Comparison of ENCODE assay signal across 17 mouse cellular contexts in the genomic region with DNA sequence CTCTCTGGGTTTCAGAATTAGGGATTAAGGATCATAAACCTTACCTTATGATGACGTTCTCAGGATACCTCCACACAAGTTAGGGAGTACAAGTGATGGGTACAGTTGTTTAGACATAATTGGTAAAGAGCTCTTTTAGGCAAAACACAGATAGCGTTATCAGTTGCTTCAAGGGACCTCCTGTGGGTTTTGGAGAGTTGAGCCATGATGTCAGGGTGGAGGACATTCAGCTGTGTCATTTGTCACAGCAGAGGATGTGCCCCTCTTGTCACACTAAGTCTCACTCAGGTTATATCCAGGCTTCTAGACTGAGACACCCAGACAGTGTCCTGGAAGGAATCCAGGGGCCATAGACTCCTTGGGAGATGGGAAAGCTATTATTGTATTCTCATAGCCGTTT.
"Had no signal": no experiment of that assay in that cellular context is flagged by ENCODE, and none has a peak within 500 bp of the region (broad histone marks: within the 10 kb centered on the region; RNA-seq: fewer than 3 reads in every experiment).

No protein-coding gene starts in this region.

- H3K36me3 ChIP-seq: liver, embryonic 13.5 days; lung, embryonic 15.5 days; neural tube, embryonic 12.5 days; neural tube, embryonic 15.5 days; stomach, embryonic 15.5 days had no signal

- H3K4me1 ChIP-seq: lung, embryonic 15.5 days; neural tube, embryonic 12.5 days; stomach, embryonic 15.5 days had no signal

- H3K9me3 ChIP-seq: liver, embryonic 13.5 days; lung, embryonic 15.5 days; neural tube, embryonic 12.5 days; neural tube, embryonic 15.5 days; stomach, embryonic 15.5 days had no signal

- H3K27me3 ChIP-seq: liver, embryonic 13.5 days; lung, embryonic 15.5 days; neural tube, embryonic 12.5 days; neural tube, embryonic 15.5 days; stomach, embryonic 15.5 days had no signal

- DNase-seq: kidney, adult 2 months; kidney, postnatal 25 days; layer of hippocampus, postnatal 36 days; liver, embryonic 13.5 days; lung, adult 18-20 months; lung, postnatal 10 days; lung, postnatal 36 days; midbrain, embryonic 14.5 days; right cerebral cortex, postnatal 25 days; spleen, adult 18-20 months; thymus, postnatal 25 days had no signal

- H3K4me3 ChIP-seq: layer of hippocampus, adult 2 months; left cerebral cortex, adult 2 months; liver, embryonic 13.5 days; lung, embryonic 15.5 days; neural tube, embryonic 12.5 days; neural tube, embryonic 15.5 days; stomach, embryonic 15.5 days had no signal
